Mouse (Mus musculus): Measurements from ENCODE around the gene Flnb. TPM values are rescaled to one million over a fixed set of nuclear protein-coding genes. Genes with fewer than 3 reads are reported as not detected.

The Flnb gene
- total RNA-seq, 2 experiments from 2014 or later: 42.8 to 47.3 TPM

GRCm38 (mm10) chr14:7900481-7901049, 82.8 kb downstream of the Flnb start:
- peak; percentile 60 for DNase-seq

DNA sequence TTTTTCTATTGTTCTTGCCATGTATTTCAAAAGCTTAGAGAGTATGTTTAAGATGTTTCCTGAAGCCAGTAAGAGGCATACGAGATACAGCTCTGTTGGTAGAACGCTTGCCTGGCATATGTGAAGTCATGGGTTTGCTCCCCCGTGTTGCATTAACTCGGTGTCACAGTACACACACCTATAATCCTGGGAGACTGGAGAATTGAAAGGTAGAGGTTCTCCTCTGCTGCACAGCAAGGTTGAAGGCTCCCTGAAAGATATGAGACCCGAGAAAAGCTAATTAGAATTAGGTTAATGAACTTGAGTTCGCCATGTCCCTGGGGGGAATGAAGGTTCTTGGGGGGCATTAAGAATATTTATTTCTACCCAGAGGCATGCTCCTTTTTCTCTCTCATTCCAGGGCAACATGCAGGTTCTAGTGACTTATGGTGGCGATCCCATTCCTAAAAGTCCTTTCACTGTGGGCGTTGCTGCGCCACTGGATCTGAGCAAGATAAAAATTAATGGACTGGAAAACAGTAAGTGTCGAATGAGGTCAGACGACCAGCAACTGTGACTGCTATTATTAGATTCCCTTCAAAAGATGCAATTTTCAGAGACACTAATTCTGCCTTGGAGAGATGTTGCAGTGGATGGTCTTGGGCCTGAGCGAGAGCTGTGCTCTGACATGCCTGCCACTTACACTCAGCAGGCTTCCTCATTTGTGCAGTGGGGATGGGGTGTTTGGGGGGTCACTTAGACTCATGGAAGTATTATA, 83.9 kb downstream of the Flnb start:
- no peak for DNase-seq

DNA sequence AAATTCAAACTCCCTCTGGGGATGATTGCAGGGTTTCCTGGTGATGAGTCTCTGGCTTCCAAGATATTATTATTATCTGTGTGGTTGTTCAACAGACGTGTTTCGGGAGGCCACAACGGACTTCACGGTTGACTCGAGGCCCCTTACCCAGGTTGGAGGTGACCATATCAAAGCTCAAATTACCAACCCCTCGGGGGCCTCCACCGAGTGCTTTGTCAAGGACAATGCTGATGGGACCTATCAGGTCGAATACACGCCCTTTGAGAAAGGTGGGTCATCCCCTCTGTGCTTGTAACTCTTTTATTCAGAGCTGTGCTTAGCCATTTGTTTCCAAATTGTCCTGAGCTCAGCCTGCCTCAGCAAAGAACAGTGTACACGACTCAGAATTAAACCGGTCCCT, 89.3 kb downstream of the Flnb start:
- DNase-seq: no peak

GRCm38 (mm10) chr14:7909472-7909871, 91.7 kb downstream of the Flnb start:
- DNase-seq: no peak

GRCm38 (mm10) chr14:7913842-7914241, 96.1 kb downstream of the Flnb start:
- DNase-seq: no peak

- no peak for DNase-seq
Measured at GRCm38 (mm10) chr14:7914461-7914860, 96.7 kb downstream of the Flnb start.

GRCm38 (mm10) chr14:7918150-7918991, 100.6 kb downstream of the Flnb start:
- no peak for DNase-seq

DNA sequence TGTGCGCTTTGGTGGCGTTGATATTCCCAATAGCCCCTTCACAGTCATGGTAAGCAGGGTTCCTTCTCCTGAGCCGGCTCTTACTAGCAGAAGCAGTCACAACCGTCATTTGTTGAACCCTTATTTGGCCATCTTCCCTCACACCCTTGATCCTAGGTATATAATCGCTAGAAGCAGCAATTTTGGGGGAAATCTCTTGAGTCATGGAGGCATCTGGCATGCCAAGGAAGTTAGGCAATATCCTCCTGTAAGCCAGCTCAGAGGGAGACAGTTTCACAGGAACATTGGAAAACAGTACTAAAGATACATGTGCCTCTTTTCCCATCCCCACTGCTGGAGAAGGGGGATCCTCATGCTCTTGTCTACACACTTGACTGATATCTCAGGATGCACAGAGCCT, 101.6 kb downstream of the Flnb start:
- DNase-seq: no peak

DNA sequence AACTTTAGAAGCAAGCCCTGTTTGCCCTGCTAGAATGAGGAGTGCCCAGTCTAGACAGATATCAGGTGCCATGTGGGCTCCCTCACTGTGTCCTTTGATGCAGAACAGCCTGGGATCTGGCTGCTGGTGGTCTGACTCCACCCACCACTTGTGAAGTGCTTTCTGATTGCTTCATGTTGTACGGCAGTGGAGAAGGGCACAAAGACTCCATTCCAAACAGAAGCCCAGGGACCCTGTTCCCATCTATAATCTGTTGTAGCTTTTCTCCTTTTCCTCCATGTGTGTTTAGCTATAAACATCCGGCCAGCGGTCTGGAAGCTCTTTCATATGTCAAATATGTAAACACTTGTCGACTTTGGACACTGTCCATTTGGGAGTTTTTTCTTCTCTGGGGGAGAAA, 102.2 kb downstream of the Flnb start:
- no peak for DNase-seq

DNA sequence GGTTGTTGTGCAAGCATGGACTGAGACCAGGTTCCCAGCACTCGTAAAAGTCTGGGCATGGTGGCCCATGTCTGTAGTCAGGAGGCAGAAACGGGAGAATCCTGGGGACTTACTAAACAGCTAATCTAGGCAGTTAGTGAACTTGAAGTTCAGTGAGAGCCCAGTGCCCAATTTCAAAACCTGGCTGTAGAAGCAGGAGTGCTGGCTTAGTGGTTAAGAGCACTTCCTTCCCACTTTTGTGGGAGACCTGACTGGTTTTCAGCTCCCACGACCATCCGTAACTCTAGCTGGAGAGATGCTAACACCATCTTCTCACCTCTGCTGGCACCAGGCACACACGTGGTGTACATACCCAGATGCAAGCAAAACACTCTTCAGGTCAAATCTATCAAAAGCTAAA, 103.7 kb downstream of the Flnb start:
- no peak for DNase-seq

DNA sequence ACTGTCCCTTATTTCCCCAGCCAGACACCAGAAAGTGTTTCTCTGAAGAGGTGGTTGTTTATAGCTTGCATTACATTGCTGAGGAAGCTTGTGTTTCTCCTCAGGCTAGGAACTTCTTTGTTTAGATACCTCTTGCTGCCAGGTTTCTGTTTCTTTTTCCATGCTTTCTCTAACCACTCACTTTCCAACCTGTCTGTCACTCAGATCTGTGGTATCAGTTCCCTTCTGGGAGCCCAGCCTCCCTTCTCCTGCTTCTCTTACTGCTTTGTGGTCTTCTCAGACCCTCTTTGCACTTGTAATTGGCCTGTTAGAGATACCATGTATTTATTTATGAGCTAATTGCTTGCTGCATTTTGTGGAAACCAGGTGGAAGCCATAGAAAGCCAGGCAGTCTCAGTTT, 105.9 kb downstream of the Flnb start:
- DNase-seq: no peak

DNA sequence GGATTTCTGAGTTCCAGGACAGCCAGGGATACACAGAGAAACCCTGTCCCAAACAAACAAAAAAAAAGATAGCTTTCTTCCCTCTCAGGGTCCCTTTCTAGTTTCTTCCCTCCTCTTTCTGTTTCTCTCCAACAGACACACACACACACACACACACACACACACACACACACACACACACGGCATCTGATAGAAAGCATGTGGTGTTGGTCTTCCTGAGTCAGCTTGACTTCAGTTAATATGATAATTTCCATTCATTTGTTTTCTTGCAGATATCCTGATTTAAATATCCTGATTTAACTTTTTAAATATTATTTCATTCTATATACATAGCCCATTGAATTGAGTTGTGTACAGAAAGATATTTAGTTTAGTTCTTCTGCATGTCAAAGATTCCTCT, 110.6 kb downstream of the Flnb start:
- no peak for DNase-seq

DNA sequence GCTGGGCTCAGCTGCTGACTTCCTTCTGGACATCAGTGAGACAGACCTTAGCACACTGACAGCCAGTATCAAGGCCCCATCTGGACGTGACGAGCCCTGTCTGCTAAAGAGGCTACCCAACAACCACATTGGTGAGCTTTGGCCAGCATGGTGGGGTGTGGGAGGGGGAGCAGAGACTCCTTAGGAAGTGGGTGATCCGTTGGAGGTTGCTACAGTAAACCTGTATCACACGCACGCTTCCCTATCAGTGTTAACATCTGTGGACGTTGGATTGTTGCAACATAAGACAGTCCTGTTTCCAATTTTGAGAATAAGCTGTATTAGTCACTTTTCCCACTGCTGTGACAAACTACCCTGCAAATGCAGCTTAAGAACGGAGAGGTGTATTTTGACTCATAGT, 111.3 kb downstream of the Flnb start:
- no peak for DNase-seq

- DNase-seq: no peak
Measured at GRCm38 (mm10) chr14:7932151-7932550, 114.4 kb downstream of the Flnb start.

GRCm38 (mm10) chr14:7934166-7934565, 116.4 kb downstream of the Flnb start:
- DNase-seq: no peak

DNA sequence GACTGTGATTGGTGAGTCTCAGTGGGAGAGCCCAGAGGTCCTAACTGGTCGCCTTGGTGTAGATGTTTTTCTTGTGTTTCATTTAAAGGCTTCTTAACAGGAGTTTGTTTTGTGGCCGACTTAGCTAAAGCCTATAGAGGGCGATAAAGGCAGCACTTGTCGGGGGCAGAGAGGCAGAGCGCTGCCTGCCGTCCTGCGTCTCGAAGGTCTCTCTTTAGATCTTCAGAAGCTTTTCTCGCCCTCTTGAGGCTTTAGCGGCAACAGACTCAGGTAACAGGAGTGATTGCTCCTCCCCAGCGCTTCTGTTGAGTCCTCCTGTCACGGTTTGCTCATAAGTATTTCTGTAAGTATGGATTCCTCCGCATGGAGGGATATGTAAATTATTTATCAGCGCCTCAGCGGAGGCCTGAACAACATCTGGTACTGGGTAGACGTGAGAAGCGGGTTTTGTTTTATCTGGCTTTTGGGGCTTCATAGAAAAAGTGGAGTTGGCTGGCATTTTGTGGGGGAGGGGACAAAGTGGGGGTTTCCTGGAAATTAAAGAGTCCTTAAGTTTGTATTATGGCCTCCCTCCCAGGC, 119.4 kb downstream of the Flnb start:
- no peak for DNase-seq

DNA sequence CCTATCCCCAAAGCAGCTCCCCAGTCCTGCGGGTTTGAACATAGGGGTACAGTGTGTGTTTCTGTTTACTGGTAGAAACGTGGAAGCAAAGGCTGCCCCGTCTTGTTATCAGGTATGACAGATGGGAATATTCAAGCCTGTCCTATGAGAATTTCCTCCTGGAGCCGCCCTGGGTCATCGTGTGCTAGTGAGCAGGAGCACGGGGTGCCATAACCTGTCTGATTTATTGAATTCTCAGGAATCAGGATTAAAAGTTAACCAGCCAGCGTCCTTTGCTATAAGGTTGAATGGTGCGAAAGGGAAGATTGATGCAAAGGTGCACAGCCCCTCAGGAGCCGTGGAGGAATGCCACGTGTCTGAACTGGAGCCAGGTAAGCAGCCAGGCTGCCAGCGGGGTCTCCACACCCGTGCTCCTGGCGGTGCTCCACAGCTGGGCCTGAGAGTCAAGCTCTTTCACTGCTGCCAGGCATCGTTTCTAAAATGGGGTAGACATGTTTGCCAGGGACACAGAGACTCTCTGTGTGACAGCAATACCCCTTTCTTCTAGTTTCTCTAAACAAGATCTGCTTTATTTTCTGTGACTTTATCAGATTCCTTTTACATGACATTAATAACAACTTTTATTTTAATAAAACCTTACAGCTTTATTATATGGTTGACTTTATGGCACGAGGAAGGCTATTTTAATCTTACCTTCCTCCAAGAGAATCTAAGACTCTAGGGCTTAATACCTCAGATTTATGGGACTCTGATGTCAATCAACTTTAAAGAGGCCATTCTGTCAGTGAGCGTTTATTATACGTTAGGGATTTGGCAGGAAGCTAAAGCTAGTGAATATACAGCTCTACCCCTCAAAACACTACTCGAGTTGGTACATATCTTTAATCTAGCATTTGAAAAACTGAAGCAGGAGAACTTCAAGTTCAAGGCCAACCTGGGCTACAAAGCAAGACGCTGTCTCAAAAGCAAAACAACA, 121.3 kb downstream of the Flnb start:
- DNase-seq: no peak

DNA sequence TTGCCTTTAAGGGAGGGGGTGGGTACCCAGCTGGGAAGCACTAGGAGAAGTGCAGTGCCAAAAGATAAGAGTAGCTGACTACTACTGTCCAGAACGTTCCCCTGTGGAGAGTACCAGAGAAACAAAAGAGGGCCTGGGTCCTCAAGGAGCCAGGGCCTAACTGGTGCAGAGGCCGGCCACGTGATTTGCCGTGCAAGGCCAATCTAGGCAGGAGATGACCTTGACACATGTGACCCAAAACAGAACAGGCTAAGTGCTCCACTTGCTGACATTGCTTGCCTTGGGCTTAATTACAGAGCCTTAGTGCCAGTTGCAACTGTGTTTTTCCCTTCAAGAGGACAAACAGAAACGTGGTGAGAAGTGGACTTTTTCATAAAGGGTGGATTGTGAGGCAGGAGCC, 123.7 kb downstream of the Flnb start:
- DNase-seq: no peak

DNA sequence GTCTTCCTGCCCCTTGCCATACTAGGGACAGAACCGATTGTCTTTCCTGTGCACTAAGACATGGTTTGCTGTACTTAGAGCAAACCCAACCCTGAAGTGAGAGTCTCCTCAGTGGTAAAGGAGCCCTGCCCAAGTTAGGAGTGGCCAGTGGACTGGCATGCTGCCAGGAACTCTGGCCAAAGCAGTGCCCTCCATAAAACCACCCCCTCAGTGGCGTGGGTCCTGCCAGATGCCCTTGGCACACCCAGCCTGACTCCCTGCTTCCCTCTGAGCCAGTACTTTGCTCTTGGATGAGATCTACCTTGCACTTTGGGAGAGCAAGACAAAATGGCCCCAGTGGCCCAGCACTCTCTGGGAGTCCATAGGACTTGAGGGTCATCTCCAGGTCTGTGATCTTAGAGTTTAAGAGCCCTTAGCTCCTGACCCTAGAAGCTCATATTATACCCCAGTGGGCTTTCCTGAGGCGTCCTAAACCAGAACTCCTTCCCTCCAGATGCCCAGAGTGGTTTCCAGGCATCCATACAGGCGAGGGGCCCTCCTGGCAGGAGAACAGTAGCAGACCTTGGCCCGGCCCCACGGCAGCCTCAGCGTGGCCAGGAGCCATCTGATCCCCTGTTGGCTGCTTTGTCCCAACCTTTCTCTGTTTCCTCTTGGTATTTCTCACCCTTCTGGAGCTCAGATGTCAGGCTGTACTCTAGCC, 125.5 kb downstream of the Flnb start:
- peak; percentile 60 for DNase-seq

DNA sequence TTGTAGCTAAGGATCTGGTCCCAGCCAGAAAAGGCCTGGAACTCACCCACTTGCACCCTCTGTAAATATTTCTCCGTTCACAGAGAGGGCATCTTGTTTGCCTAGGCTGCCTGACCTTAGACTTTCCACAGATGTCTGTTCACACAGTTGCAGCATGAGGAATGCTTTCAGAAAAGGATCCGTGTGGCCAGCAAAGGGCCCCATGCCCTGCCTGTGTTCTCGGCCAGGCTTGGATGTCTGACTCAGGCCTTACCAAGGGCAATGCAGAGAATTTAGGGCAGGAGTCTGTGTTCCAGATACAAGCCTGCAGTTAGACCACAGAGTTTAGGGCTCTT, 126.0 kb downstream of the Flnb start:
- no peak for DNase-seq

GRCm38 (mm10) chr14:7944349-7945039, 126.7 kb downstream of the Flnb start:
- DNase-seq: peak; percentile 20
